Mouse (Mus musculus): ENCODE results near the gene Med1.

DNA sequence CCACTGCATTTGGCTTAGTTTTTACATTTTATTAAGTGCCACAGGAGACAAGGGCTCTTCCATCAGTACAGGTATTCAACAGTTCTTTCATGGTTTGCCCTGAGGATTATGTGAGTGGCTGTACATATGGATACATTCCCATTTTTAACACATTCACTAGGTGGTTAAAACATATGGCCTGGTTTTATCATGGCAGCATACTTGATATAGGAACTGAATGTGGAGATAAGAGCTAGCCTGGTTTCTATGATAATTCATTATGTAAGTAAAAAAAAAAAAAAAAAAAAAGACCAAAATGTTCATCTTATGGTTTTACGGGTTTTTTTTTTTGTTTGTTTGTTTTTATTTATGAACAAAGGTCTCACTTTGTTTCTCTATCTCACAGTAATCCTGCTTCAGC, 33.3 kb upstream of the Med1 start:
- TF ChIP-seq CTCF (IDR thresholded peaks at IDR 0.05; ENCODE audit: control insufficient read depth, insufficient read depth, insufficient replicate concordance, low read depth, low read length), result no peak
- no peak for TF ChIP-seq POLR2A (IDR thresholded peaks at IDR 0.05; ENCODE audit: control insufficient read depth, low read depth, low read length)

All from testis, adult 2 months (tissue).